Mouse (Mus musculus) T-helper 17 cell (primary cell): ENCODE data around the gene Gal3st3.

Experiments used
- in situ Hi-C, 2 experiments: fragments of 300-600 bp; cut with MboI, MseI; formaldehyde crosslinking; loops; 1 replicate in 1 of 2; 2 replicates in 1 of 2; pipeline ENCODE4 v1.15.1; 2025; ENCODE audit warnings: high pct_unique_total_duplicates in 2 of 2

The Gal3st3 gene

DNA sequence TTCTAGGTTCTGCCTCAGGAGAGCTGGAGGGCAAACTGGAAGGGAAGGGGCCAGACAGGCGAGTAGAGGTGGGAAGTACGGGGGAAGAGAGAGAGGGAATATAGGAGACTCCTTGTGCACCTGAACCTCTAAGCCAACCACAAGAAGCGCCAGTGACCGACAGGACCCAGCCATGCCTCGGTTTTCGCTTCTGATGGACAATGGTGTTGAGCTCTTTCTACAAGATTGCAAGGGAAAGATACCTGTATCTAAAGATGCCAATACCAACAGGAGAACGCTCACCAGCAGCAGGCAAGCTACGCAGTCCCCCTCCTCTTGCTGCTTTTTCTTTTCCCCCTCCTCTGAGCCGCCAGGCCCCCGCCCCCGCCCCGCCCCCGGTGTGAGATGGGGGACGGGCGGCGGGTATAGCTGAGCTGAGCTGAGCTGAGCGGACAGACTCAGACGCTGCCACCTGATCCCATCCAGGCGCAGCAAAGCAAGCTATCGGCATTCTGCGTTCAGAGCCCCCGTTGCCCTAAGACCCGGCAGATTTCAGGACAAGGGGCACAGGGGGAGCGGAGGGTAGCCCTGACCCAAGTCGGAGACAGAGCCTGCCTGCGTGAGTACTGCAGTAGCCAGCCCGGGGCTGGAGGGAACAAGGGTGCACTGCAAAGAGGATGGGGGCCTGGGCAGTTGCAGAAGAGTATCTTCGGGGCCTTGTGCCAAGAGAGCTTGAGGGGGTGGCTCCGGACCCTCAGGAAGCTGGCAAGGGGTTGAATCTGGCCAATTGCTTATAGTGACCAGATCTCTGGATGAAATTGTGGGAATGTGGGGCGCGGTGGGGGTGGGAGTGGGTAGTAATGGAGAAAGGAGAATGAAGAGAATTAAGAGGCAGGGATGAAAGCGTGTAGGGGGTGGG lies at the start of gene Gal3st3:
Gene Gal3st3 (plus strand): TSS at position 429 of the 898 bp plus-strand sequence.
- in situ Hi-C loops = loop anchor here in 1 of 2 experiments (5.0 kb wide), 1 partner anchor 44 kb away; no protein-coding TSS in a partner anchor

DNA sequence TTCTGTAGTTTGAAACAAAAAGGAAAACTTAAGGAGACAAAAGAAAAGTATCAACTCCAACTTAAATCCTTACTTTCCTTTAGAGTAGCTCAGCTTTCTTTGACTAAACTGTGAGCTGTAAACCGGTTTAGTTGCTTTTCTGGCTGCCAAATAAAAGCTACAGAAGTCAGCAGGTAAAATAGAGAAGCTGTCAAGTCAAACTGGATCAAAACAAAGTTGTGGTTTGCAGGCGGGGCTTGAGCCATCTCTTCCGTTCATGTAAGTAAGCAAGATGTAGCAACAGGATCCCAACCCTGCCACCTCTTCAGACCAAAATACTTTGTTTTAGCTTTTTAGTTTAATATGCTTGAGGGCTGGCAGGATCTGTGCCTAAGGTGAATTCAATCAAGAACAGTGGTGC lies 41.0 kb upstream of the Gal3st3 start:
- in situ Hi-C loops = loop anchor here in 1 of 2 experiments (10.0 kb wide), 1 partner anchor 62 kb away; no protein-coding TSS in a partner anchor

DNA sequence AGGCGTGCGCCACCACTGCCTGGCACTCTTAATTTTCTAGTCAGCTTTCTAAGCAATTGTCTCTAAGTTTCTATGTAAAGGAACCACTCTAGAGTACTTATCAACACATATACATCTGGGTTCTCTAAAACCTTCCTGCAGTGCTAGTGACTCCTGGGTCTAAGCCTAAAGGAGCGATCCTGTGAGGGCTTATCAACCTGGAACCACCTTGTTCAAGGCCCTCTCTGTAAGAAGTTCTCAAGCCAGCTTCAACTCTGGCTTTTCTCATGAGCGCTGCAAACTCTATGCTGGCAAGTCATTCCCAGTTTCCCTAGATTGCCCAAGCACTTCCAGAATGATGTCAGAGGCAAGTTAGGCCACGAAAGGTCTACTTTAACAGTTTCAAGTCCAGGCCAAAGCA lies 31.1 kb upstream of the Gal3st3 start:
- in situ Hi-C loops = no loop called here

DNA sequence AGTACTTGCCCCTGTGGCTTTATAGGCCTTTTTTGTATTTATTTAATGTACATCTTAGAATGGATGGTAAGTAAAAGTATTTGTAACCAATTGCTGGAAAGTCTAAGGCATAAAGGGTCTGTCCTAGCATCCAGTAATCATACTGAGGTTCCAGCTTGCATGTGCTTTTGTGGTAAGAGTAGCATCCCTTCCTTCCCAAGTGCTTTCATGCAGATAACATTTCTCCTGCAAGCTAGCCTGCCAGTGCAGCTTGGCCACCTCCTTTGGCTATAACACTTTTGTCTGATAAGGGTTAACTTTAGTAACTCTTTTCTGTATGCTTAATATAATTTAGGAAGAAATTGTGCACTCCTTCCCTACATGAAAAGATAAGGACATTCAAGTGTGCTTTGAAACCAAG lies 30.1 kb upstream of the Gal3st3 start:
- in situ Hi-C loops = no loop called here

DNA sequence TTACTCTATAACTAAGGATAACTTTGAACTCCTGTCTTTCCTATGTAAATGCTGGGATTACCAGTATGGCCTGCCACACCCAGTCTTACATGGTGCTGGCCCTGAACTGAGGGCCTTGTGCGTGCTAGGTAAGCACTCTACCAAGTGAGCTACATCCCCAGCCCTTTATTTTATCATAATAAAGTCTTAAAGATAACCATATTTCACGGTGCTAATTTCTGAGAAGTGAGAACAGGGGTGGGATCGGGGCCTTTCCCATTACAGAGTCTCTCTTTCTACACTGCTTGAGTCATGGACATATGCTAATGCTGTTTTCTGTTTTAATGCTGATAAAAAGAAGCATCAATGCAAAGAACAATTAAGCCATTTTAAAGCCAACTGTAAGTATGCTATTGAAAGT lies 29.3 kb upstream of the Gal3st3 start:
- in situ Hi-C loops = no loop called here

DNA sequence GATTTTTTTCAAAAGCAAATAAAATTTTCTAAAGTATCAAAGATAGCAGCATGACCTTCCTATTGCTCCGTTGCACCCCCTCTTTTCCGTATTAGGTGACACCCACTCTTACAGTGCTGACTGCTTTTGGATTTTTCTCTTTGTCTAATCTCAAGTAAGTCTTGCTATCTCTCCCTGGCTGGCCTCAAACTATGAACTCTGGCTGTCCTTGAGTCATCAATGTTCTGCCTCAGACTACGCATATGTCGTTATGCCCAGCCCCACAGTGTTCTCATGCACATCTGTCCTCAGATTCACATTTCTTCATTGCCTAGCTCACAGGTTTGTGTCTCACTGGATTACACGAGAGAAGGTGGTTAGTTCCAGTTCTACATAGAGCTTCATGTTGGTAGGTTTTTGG lies 28.7 kb upstream of the Gal3st3 start:
- in situ Hi-C loops = no loop called here

DNA sequence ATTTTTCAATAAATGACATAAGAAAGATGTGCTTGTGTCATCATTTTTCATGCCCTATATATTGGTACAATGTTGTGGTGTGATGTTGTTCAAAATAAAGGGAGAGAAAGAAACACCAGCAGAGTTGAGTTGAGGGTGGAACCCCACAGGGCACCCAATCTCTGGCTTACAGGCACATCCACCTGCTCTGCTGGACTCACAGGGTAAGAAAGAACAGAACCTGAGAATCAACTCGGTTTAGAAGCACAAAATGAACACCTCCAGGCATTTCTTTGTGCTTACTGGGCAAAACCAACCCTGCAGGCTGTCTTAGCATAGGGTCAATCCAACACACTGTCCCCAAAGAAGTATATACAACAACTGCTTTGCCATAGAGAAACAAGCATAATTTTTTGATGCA lies 26.7 kb upstream of the Gal3st3 start:
- in situ Hi-C loops = no loop called here

DNA sequence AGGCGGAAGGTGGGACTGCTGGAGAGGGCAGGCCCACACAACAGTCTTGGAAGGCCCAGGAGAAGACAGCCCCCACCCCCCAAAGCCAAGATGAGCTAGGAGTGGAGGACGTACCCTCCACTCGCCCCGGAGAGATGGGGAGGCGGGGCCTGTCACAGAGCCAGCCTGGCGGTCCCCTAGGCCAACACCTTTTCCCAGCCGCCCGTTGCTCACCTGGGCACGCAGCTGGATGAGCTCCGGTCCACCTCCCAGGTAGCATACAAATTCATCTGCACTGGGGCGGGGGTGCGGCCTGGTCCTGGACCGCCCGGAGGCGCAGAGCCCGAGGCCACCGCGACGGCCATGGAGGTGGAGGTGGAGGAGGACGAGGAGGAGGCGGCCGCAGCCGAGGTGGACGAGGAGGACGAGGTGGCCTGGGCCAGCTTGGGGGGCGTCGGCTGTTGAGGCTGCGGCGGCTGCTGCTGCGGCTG lies 25.8 kb upstream of the Gal3st3 start:
- in situ Hi-C loops = no loop called here

DNA sequence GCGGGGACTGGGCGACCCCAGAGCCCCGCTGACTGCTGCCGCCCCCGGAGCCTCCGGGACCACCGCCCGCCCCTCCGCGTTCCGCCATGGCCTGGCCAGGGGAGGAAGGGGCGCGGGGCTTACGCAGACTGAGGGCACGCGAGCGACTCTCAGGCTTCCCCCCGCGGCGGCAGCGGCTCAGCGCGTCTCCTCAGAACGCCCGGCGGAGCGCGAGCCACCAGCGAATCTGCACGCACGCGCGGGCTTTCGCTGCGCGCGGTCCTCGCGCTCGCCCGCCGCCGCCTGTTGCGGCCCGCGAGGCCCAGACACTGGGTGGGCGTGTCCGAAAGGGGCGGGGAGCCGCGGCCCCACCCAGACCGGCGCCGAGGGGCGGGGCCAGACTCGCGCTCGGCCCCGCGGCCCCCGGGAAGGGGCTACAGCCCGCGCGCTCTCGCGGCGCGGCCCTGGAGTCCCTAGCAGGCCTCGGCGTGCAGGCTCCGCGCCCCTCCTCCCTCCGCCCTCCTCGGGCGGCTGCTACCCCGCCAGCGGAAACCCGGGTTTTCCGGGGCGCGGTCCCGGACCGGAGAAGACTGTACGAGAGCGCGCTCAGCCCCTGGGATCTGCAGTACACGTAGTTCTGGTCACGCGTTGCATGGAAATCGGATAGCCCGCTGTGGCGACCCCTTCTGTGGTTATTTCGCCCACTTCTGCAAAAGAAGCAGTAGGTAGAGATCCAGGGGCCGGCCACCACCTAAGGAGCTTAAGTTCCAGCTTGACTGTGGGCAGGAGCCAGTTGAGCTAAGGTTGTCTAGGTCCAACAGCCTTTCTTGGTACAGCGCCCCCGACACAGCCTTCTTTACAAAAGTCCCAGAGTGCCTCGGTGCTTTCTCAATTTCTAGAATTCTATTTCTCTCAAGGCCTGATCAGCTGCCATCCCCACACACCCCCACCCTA lies 25.1 kb upstream of the Gal3st3 start, which contains the start of gene Pacs1:
Gene Pacs1 (minus strand): TSS at position 319 of the 933 bp plus-strand sequence.
- in situ Hi-C loops = no loop called here

DNA sequence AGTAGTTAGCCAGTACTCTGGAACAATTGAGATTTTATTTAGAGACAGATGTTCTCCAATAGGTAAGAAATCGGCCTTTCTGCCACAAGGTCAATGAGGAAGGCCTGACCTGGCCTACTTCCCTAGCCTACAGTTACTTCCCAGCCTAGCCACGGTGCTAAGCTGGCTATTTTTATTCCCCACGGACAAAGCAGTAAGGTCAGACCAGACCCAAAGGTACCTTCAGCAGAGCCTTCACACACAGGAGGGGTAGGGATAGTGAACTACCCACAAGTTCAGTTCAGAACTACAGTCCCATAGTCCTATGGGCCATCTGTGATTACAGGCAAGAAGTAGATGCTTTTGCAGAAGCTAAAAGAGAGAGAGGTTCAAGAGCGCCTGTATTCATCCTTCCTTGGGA lies 24.2 kb upstream of the Gal3st3 start:
- in situ Hi-C loops = no loop called here

DNA sequence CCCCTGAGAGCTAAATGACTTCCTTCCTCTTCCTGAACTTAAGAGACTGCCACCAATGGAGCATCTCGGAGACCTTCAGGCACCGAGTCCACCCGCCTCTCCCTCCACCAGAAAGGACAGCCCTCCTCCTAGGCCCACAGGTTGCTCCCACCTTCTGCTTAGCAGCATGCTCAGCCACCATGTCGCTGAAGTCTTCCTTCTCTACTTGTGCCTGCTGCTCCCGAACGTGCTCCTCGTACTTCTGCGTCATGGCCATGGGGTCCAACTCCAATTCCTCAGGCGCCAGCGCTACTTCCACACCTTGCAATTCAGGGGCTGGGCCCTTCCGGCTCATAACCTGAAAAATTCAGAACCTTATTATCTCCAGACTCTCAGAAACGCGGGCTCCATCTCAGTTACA lies 23.5 kb upstream of the Gal3st3 start:
- in situ Hi-C loops = loop anchor here (5.0 kb wide), 2 partner anchors 82 to 102 kb away; no protein-coding TSS in a partner anchor

DNA sequence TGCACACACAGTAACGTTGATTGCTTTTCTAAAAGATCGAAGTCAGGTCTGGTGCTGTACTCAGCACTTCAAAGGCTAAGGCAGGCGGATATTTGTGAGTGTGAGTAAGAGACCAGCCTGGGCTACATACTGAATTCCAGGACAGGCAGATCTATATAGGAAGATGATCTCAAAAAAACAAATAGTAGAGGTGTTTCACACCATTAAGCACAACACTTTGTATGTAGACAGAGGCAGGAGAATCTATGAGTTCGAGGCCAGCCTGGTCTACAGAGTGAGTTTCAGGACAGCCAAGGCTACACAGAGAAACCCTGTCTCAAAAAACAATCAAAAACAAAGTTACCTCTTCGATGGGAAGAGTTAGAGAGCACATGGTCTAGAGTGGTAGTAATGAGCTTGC lies 22.4 kb upstream of the Gal3st3 start:
- in situ Hi-C loops = loop anchor here (5.0 kb wide), 2 partner anchors 83 to 103 kb away; no protein-coding TSS in a partner anchor

DNA sequence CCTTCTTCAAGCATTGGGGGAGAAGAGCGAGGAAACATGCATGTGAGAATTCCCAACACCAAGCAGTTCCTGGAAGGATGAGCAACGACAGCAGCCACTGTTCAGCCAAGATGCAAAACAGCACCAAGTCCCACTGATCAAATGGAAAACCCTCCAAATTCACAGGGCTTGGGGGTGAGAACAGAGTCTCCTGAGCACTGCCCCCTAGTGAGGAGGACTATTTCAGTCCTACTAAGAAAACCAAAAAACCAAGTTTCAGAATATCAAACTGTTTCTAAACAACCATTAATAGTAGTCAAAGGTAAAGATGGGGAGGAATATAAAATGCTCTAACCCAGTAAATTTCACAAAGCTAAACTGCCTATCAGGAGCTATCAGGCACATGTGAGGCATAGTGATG lies 21.6 kb upstream of the Gal3st3 start:
- in situ Hi-C loops = loop anchor here (5.0 kb wide), 2 partner anchors 84 to 104 kb away; no protein-coding TSS in a partner anchor

DNA sequence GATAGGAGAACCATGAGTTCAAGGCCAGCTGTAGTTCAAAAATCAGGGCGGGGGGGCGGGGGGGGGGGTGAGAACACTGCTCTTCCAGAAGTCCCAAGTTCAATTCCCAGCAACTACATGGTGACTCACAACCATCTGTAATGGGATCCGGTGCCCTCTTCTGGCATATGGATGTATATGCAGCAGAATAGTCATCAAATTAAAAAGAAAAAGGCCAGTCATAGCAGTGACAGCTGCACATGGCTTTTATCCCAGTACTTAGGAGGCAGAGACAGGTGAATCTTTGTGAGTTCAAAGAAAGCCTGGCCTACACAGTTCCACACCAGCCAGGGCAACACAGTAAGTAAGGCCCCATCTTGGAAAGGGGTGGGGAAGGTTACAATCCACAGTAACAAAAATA lies 21.0 kb upstream of the Gal3st3 start:
- in situ Hi-C loops = loop anchor here (5.0 kb wide), 2 partner anchors 85 to 105 kb away; no protein-coding TSS in a partner anchor

DNA sequence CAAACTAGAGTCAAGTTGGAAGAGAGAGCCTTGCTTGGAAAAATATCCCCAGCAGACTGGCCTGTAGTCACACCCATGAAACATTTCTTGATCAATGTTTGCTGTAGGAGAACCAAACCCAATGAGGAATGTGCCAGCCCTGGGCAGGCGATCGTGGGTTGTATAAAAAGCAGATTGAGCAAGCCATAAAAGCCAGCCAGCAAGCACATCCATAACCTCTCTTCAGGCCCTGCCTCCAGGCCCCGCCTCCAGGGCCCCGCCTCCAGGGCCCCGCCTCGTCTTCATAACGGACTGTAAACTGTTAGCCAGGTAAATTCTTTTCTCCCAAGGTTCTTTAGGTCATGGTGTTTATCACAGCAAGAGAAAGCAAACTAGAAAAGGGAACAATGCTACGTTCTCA lies 19.8 kb upstream of the Gal3st3 start:
- in situ Hi-C loops = loop anchor here (5.0 kb wide), 2 partner anchors 86 to 106 kb away; no protein-coding TSS in a partner anchor

DNA sequence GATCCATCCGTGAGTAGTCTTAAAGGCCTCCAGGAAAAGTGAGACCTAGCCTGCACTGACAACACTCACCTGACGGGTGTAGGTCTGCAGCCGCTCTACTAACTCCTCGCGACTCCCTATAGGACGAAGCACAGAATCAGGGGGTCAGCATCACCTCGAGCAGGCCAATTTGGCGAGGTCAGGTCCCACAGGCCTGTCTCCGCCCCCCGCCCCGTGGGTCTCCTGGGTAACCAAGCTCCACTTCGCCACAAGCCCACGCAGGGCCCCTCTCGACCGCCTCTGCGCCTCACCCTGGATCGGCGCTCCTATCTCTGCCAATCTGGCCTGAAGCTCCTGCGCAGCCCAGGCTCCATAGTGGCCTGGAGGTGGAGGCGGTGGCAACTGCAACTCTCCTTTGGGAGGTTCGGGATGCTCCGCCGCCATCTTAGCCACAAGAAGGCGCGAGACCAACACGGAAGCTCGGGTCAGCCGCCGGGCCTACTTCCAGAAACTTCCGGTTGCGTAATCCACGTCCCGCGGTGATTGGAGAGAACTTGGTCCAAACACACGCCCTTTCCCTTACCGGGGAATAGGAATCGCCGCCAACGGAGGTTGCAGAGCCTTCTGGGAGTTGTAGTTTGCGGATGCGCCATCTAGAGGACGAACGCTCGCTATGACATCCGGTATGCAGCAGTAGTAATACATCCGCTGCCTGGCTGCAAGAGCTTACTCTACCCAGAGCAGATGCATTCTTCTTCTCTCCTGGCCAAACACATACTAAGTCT lies 3.0 kb upstream of the Gal3st3 start, which contains the start of gene Sf3b2:
Gene Sf3b2 (minus strand): TSS at position 484 of the 764 bp plus-strand sequence.
- in situ Hi-C loops = loop anchor here in 1 of 2 experiments (5.0 kb wide), 1 partner anchor 47 kb away; no protein-coding TSS in a partner anchor

DNA sequence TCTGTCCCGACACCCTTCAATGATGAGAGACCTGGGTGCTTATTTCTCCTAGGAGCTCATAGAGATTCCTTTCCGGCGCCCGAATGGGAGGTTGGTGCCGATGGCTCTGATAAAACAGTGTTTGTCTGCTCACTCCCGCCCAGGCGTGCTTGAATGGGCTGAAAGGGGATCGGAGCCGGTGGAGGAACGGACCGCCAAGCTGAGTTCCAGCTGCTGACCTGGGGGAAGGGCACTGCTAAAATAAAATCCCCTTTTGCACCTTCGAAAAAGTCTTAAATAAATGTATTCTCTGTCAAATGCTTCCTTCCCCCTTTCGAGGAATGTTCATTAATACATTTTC lies 2.4 kb upstream of the Gal3st3 start:
- in situ Hi-C loops = loop anchor here in 1 of 2 experiments (5.0 kb wide), 1 partner anchor 47 kb away; no protein-coding TSS in a partner anchor

DNA sequence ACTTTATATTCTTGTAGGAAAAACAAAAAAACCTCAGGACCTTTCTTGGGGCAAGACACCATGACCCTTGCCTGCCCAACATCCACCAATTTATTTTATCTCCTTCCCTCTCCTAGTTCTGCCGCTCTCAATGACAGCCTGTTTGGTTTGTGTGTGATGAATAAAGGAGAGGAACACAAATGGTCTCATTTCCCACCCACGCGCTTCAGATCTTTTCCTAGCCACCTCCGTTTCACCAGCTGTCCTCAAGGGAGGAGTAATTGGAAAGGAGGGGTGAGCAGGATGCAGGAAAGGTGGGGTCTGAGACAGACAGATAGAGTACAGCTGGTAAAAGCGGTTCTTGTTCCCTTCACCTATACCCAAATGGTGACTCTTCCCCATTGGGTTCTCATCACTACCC lies 1.5 kb upstream of the Gal3st3 start:
- in situ Hi-C loops = loop anchor here in 1 of 2 experiments (5.0 kb wide), 1 partner anchor 46 kb away; no protein-coding TSS in a partner anchor

DNA sequence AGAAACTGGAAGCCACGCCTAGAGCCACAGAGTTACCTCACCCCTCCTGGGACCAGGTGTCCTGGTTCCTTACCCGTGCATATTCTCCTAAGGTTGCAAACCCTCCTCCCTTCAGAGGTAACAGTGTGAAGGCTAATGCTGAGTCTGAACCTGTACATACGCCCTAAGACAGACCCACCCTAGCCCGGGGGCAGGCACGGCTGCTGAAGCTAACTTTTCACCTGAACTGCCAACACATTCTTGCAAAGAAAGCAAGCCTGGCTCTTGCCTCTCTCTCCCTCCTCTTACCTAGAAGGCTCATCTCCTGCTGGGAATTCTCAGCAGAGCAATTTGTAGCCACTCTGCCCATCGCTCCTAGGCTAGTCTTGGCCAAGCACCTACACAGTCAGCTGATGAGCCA lies 2.5 kb downstream of the Gal3st3 start:
- in situ Hi-C loops = loop anchor here in 1 of 2 experiments (5.0 kb wide), 1 partner anchor 42 kb away; no protein-coding TSS in a partner anchor

DNA sequence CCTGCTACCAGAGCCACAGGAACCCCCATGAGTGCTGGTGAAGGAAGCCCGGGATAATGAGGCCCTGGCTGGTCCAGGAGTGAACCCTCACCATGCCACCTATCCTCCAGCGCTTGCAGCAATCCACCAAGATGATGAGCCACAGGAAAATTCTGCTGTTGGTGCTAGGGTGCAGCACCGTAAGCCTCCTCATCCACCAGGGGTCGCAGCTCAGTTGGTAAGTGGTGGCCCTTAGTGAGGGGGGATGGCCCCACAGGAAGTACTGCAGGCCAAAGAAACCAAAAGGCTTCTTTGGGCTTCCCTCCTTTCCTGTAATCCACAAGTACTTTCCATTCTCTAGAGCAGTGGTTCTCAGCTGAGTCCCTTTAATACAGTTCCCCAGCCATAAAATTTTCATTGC lies 4.3 kb downstream of the Gal3st3 start:
- in situ Hi-C loops = loop anchor here in 1 of 2 experiments (5.0 kb wide), 1 partner anchor 40 kb away; no protein-coding TSS in a partner anchor
